Mouse (Mus musculus) myocyte (in vitro differentiated cells): Measurements from ENCODE around the gene Wdr5.

Source experiments
- CEBPB ChIP-seq: IDR thresholded peaks from 2 replicates; pipeline ENCODE4 v1.6.1; 2011; ENCODE audit warnings: mild to moderate bottlenecking, moderate library complexity; ENCODE audit not compliant: poor library complexity, insufficient read depth, severe bottlenecking
- MAX ChIP-seq: IDR thresholded peaks from one replicate; pipeline ENCODE4 v1.6.1; 2011; ENCODE audit warnings: low read depth, mild to moderate bottlenecking, control low read depth
- MYOD1 ChIP-seq, 3 experiments: IDR thresholded peaks; one replicate each; pipeline ENCODE4 v1.6.1; 2011; ENCODE audit warnings: control low read depth in 2 of 3, low read depth in 2 of 3, mild to moderate bottlenecking in 2 of 3, moderate library complexity in 1 of 3; ENCODE audit not compliant: insufficient read length in 2 of 3, control insufficient read depth in 1 of 3
- POLR2A ChIP-seq: IDR thresholded peaks from one replicate; pipeline ENCODE4 v1.6.1; 2011; ENCODE audit warnings: low read depth, mild to moderate bottlenecking, control low read depth, moderate library complexity; ENCODE audit not compliant: insufficient read length
- USF1 ChIP-seq: IDR thresholded peaks from one replicate; pipeline ENCODE4 v1.6.1; 2011; ENCODE audit warnings: low read depth, mild to moderate bottlenecking, control low read depth, moderate library complexity

GRCm38 (mm10) chr2:27490939-27491338, 24.0 kb upstream of the Wdr5 start:
- TF ChIP-seq MYOD1 (IDR thresholded peaks at IDR 0.05; ENCODE audit: control insufficient read depth in 1 of 3, insufficient read length in 2 of 3, low read depth in 2 of 3), result no peak
- TF ChIP-seq POLR2A, result no peak
- TF ChIP-seq USF1, result no peak
- TF ChIP-seq MAX, result no peak
- no peak for TF ChIP-seq CEBPB
